Mouse (Mus musculus) stomach, embryonic 16.5 days (tissue): ENCODE measurements around the gene Tmem169. TPM values are rescaled to one million over a fixed set of nuclear protein-coding genes. Genes with fewer than 3 reads are reported as not detected.

ENCODE experiments used
- ATAC-seq: fragments of 200-750 bp; cut with Nextera tagmentation; 2 replicates; pipeline ENCODE4 v1.8.0; 2017; ENCODE audit warnings: moderate number of reproducible peaks, moderate TSS enrichment; ENCODE audit not compliant: insufficient read depth, low FRiP score
- H3K27ac ChIP-seq: fragments of 300-500 bp; sonication (generic); 2 replicates; pipeline ENCODE4 v1.5.1; 2014; ENCODE audit warnings: low read length
- H3K27me3 ChIP-seq: fragments of 300-500 bp; sonication (generic); 2 replicates; pipeline ENCODE4 v1.6.1; 2014; ENCODE audit warnings: low read length, control low read depth, mixed read lengths; ENCODE audit not compliant: control insufficient read depth, insufficient read depth
- H3K36me3 ChIP-seq: fragments of 300-500 bp; sonication (generic); 2 replicates; pipeline ENCODE4 v1.6.1; 2014; ENCODE audit warnings: low read length; ENCODE audit not compliant: control insufficient read depth, insufficient read depth
- H3K4me1 ChIP-seq: fragments of 300-500 bp; sonication (generic); 2 replicates; pipeline ENCODE4 v1.6.1; 2014; ENCODE audit warnings: low read length, control low read depth, mixed read lengths; ENCODE audit not compliant: control insufficient read depth, insufficient read depth
- H3K4me2 ChIP-seq: fragments of 300-500 bp; sonication (generic); 2 replicates; pipeline ENCODE4 v1.6.1; 2014; ENCODE audit warnings: low read depth, low read length, mixed read lengths
- H3K4me3 ChIP-seq: fragments of 300-500 bp; sonication (generic); replicated peaks from 2 replicates; pipeline ENCODE4 v1.5.1; 2014; ENCODE audit warnings: mild to moderate bottlenecking, low read length
- H3K9ac ChIP-seq: fragments of 300-500 bp; sonication (generic); 2 replicates; pipeline ENCODE4 v1.6.1; 2014; ENCODE audit warnings: low read length
- H3K9me3 ChIP-seq: fragments of 300-500 bp; sonication (generic); replicated peaks from 2 replicates; pipeline ENCODE4 v1.6.1; 2016; ENCODE audit warnings: low read length, control low read depth; ENCODE audit not compliant: control insufficient read depth
- WGBS: fragments of 180-500 bp; shearing (Covaris S2); extraction: QIAGEN DNeasy Blood & Tissue Kit; methylation state at CpG from one replicate; pipeline ENCODE4 v1.1.7; 2014; 5-methylcytosine and 5-hydroxymethylcytosine counted together
- polyA plus RNA-seq: library from polyadenylated mRNA; unstranded; fragments of >200 nt; fragmentation: Nextera tagmentation; extraction: Ambion mirVana; gene quantifications from 2 replicates; pipeline ENCODE4 v1.2.1, GENCODE M21; 2015

The Tmem169 gene
- polyA plus RNA-seq, 1 experiment from 2014 or later: 2.6 TPM

- WGBS: 95% methylated on average over 3 of the region's 3 CpGs
- no peak for ATAC-seq
Measured at GRCm38 (mm10) chr1:72278085-72278484, 6.1 kb upstream of the Tmem169 start.

GRCm38 (mm10) chr1:72282604-72283003 is 1.6 kb upstream of the Tmem169 start:
- Histone ChIP-seq H3K36me3 (peaks cover 4% of the 10 kb centered on the region; the same call in 1 of the 2 replicates), H3K4me1 (0 out of 2 replicates have a peak, but pooled peaks cover 3% of the 10 kb centered on the region), H3K27me3 (no peaks in the 10 kb centered on the region; the same call in 1 of the 2 replicates), H3K9ac (no peak overlapping the region), H3K9me3 (no peaks in the 10 kb centered on the region), H3K4me3 (no peak overlapping the region), H3K4me2 (no peak overlapping the region), H3K27ac (no peak overlapping the region)
- ATAC-seq: no peak
- WGBS: 57% methylated on average over 1 of the region's 1 CpGs

More at GRCm38 (mm10) chr1:72278085-72278484, 6.1 kb upstream of the Tmem169 start:
- no peak overlapping the region for H3K27ac ChIP-seq
- no peak overlapping the region for H3K4me2 ChIP-seq
- H3K4me1 ChIP-seq: no peaks in the 10 kb centered on the region
- no peak overlapping the region for H3K4me3 ChIP-seq
- no peaks in the 10 kb centered on the region for H3K9me3 ChIP-seq
- peaks cover 15% of the 10 kb centered on the region; the same call in 1 of the 2 replicates for H3K36me3 ChIP-seq
- H3K27me3 ChIP-seq: no peaks in the 10 kb centered on the region
- no peak overlapping the region for H3K9ac ChIP-seq

- H3K9ac ChIP-seq: peak overlapping the region; percentile 50
Measured at GRCm38 (mm10) chr1:72284539-72284938, 370 bp downstream of the Tmem169 start.

GRCm38 (mm10) chr1:72286904-72287303 is 2.7 kb downstream of the Tmem169 start:
- Histone ChIP-seq H3K27me3 (no peaks in the 10 kb centered on the region; the same call in 1 of the 2 replicates), H3K36me3 (no peaks in the 10 kb centered on the region), H3K9ac (no peak overlapping the region), H3K4me3 (no peak overlapping the region), H3K4me2 (no peak overlapping the region), H3K27ac (no peak overlapping the region), H3K4me1 (0 out of 2 replicates have a peak, but pooled peaks cover 3% of the 10 kb centered on the region), H3K9me3 (no peaks in the 10 kb centered on the region)
- WGBS: 38% methylated on average over 5 of the region's 5 CpGs
- ATAC-seq: no peak

More at GRCm38 (mm10) chr1:72284539-72284938, 370 bp downstream of the Tmem169 start:
- Histone ChIP-seq H3K36me3 (peaks cover 4% of the 10 kb centered on the region; the same call in 1 of the 2 replicates), H3K4me1 (0 out of 2 replicates have a peak, but pooled peaks cover 3% of the 10 kb centered on the region), H3K27me3 (no peaks in the 10 kb centered on the region; the same call in 1 of the 2 replicates), H3K27ac (no peak overlapping the region), H3K9me3 (no peaks in the 10 kb centered on the region), H3K4me2 (peak overlapping the region; percentile 83), H3K4me3 (peak overlapping the region; percentile 76)
- ATAC-seq: no peak
- 4% methylated on average over 5 of the region's 5 CpGs for WGBS

- Histone ChIP-seq H3K9ac (no peak overlapping the region), H3K4me2 (no peak overlapping the region), H3K27me3 (no peaks in the 10 kb centered on the region; the same call in 1 of the 2 replicates), H3K36me3 (no peaks in the 10 kb centered on the region), H3K27ac (no peak overlapping the region), H3K9me3 (no peaks in the 10 kb centered on the region), H3K4me1 (0 out of 2 replicates have a peak, but pooled peaks cover 3% of the 10 kb centered on the region), H3K4me3 (no peak overlapping the region)
- ATAC-seq: no peak
- WGBS: 77% methylated on average over 4 of the region's 4 CpGs
Measured at GRCm38 (mm10) chr1:72287893-72288292, 3.7 kb downstream of the Tmem169 start.

- ATAC-seq: no peak
- H3K36me3 ChIP-seq: no peaks in the 10 kb centered on the region
- H3K9ac ChIP-seq: no peak overlapping the region
- no peak overlapping the region for H3K4me3 ChIP-seq
- H3K9me3 ChIP-seq: no peaks in the 10 kb centered on the region
- H3K27ac ChIP-seq: no peak overlapping the region
- 84% methylated on average over 4 of the region's 4 CpGs for WGBS
- H3K4me1 ChIP-seq: no peaks in the 10 kb centered on the region
- H3K27me3 ChIP-seq: no peaks in the 10 kb centered on the region; the same call in 1 of the 2 replicates
- H3K4me2 ChIP-seq: no peak overlapping the region
Measured at GRCm38 (mm10) chr1:72288527-72289150, 4.5 kb downstream of the Tmem169 start.

- 94% methylated on average over 4 of the region's 4 CpGs for WGBS
- no peaks in the 10 kb centered on the region; the same call in 1 of the 2 replicates for H3K27me3 ChIP-seq
- H3K36me3 ChIP-seq: no peaks in the 10 kb centered on the region
- H3K4me1 ChIP-seq: no peaks in the 10 kb centered on the region
- H3K27ac ChIP-seq: no peak overlapping the region
- H3K9ac ChIP-seq: no peak overlapping the region
- H3K9me3 ChIP-seq: no peaks in the 10 kb centered on the region
- no peak overlapping the region for H3K4me3 ChIP-seq
- no peak overlapping the region for H3K4me2 ChIP-seq
- ATAC-seq: no peak
Measured at GRCm38 (mm10) chr1:72290896-72291295, 6.7 kb downstream of the Tmem169 start.

GRCm38 (mm10) chr1:72291421-72291820 is 7.3 kb downstream of the Tmem169 start:
- 85% methylated on average over 4 of the region's 4 CpGs for WGBS
- Histone ChIP-seq H3K4me1 (no peaks in the 10 kb centered on the region), H3K4me3 (no peak overlapping the region), H3K36me3 (no peaks in the 10 kb centered on the region), H3K9ac (no peak overlapping the region), H3K27me3 (no peaks in the 10 kb centered on the region; the same call in 1 of the 2 replicates), H3K27ac (no peak overlapping the region), H3K4me2 (no peak overlapping the region), H3K9me3 (no peaks in the 10 kb centered on the region)
- ATAC-seq: no peak

GRCm38 (mm10) chr1:72291925-72292324 is 7.8 kb downstream of the Tmem169 start:
- H3K4me2 ChIP-seq: no peak overlapping the region
- H3K27me3 ChIP-seq: no peaks in the 10 kb centered on the region; the same call in 1 of the 2 replicates
- no peak for ATAC-seq
- H3K27ac ChIP-seq: no peak overlapping the region
- no peaks in the 10 kb centered on the region for H3K9me3 ChIP-seq
- H3K4me1 ChIP-seq: no peaks in the 10 kb centered on the region
- H3K36me3 ChIP-seq: no peaks in the 10 kb centered on the region
- WGBS: 85% methylated on average over 2 of the region's 2 CpGs
- no peak overlapping the region for H3K4me3 ChIP-seq
- no peak overlapping the region for H3K9ac ChIP-seq
